Mouse (Mus musculus): ENCODE results near the gene 1700092M07Rik.

1700092M07Rik gene

GRCm38 (mm10) chr19:8789171-8789570 lies 48.7 kb downstream of the 1700092M07Rik start:
- DNase-seq (ENCODE audit: extremely low read depth, insufficient read length, low spot score) = no peak

DNA sequence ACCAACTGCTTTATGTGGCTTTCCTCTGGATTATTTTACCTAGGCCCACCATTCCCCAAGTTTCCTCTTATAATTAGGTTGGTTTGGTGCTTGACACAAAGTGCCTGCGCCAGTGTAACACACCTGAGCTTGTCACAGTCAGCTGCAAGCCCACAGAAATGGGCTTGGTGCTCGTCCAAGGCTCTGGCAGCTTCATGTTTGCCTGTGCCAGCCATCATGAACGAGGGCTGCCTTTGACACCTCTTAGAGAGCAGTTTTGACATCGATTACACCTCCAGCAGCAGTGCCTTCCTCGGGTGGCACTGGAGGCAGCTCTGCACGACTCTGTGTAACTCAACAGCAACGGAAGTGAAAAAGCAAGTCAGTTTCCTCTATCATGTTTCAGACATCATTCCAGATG lies 49.7 kb downstream of the 1700092M07Rik start:
- DNase-seq (ENCODE audit: extremely low read depth, insufficient read length, low spot score) = no peak

All from 3134 (cell line).